Mouse (Mus musculus) midbrain, embryonic 13.5 days (tissue): Measurements from ENCODE around the gene Fam47e. TPM values are rescaled to one million over a fixed set of nuclear protein-coding genes. Genes with fewer than 3 reads are reported as not detected.
"Not testable (repeated sequence)": the region's sequence is repeated elsewhere in the genome, so short reads cannot be mapped to it uniquely, and the experiment has no call there.

Source experiments
- ATAC-seq: fragments of 200-750 bp; cut with Nextera tagmentation; 2 replicates; pipeline ENCODE4 v1.8.0; 2017; ENCODE audit warnings: mild to moderate bottlenecking, moderate TSS enrichment, moderate library complexity
- H3K27ac ChIP-seq: fragments of 300-500 bp; sonication (generic); 2 replicates; pipeline ENCODE4 v1.5.1; 2015; ENCODE audit warnings: inconsistent platforms, mild to moderate bottlenecking, moderate library complexity
- H3K27me3 ChIP-seq: fragments of 300-500 bp; sonication (generic); 2 replicates; pipeline ENCODE4 v1.6.1; 2015; ENCODE audit warnings: mild to moderate bottlenecking, inconsistent platforms
- H3K36me3 ChIP-seq: fragments of 300-500 bp; sonication (generic); 2 replicates; pipeline ENCODE4 v1.6.1; 2015; ENCODE audit warnings: mild to moderate bottlenecking, inconsistent platforms
- H3K4me1 ChIP-seq: fragments of 300-500 bp; sonication (generic); replicated peaks from 2 replicates; pipeline ENCODE4 v1.6.1; 2015; ENCODE audit warnings: inconsistent platforms
- H3K4me2 ChIP-seq: fragments of 300-500 bp; sonication (generic); replicated peaks from 2 replicates; pipeline ENCODE4 v1.6.1; 2015; ENCODE audit warnings: moderate library complexity, mild to moderate bottlenecking, inconsistent platforms
- H3K4me3 ChIP-seq: fragments of 300-500 bp; sonication (generic); replicated peaks from 2 replicates; pipeline ENCODE4 v1.5.1; 2015; ENCODE audit warnings: mild to moderate bottlenecking, inconsistent platforms
- H3K9ac ChIP-seq: fragments of 300-500 bp; sonication (generic); replicated peaks from 2 replicates; pipeline ENCODE4 v1.6.1; 2015; ENCODE audit warnings: mild to moderate bottlenecking, inconsistent platforms
- H3K9me3 ChIP-seq: fragments of 300-500 bp; sonication (generic); 2 replicates; pipeline ENCODE4 v1.6.1; 2016; ENCODE audit warnings: mild to moderate bottlenecking, inconsistent platforms
- WGBS: fragments of 180-500 bp; shearing (Covaris S2); methylation state at CpG from one replicate; pipeline ENCODE4 v1.1.7; 2015; 5-methylcytosine and 5-hydroxymethylcytosine counted together
- polyA plus RNA-seq: library from polyadenylated mRNA; unstranded; fragments of >200 nt; fragmentation: Nextera tagmentation; extraction: Ambion mirVana; gene quantifications from 2 replicates; pipeline ENCODE4 v1.2.1, GENCODE M21; 2015

Fam47e gene
- not detected in 2 replicates for polyA plus RNA-seq

DNA sequence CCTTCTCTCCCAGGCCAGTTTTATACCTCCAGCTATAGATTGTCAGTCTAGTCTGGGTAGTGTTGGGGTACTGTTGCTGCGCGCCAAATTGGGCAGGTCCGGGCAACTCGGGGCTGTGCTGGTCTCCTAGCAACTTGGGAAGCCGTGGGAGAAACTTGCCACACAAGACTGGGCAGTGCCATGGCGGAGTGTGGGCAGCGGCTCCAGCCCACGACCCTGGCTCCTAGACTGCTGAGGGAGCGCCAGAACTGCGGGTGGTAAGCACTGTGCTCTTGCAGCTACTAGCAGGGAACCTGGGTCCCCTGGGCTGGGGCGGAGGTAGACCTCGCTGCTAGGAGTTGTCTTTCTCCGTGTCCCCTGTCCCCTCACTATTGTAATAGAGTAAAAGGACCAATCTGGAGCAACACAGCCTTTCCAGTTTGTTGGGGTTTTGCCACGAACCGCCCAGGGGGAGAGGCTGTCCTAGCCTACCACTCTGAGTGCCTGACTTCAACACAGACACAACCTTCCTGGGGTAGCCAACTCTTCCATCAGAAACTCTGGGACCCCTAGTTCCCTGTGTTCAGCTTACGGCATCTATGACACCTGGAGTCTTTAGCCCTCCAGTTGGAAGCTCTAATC lies at the start of gene Fam47e:
Gene Fam47e (plus strand): TSS at position 179 of the 621 bp plus-strand sequence.
- no peak within 1 kb of the TSS for H3K27ac ChIP-seq
- no peak within 1 kb of the TSS for H3K4me2 ChIP-seq
- no peaks in the 10 kb centered on the region for H3K4me1 ChIP-seq
- H3K9me3 ChIP-seq, result no peaks in the 10 kb centered on the region
- ATAC-seq, result no peak
- H3K4me3 ChIP-seq, result no peak within 1 kb of the TSS
- H3K9ac ChIP-seq, result no peak within 1 kb of the TSS
- no peaks in the 10 kb centered on the region for H3K36me3 ChIP-seq
- WGBS, result 82% methylated on average over 16 of the region's 16 CpGs
- H3K27me3 ChIP-seq, result no peaks in the 10 kb centered on the region

DNA sequence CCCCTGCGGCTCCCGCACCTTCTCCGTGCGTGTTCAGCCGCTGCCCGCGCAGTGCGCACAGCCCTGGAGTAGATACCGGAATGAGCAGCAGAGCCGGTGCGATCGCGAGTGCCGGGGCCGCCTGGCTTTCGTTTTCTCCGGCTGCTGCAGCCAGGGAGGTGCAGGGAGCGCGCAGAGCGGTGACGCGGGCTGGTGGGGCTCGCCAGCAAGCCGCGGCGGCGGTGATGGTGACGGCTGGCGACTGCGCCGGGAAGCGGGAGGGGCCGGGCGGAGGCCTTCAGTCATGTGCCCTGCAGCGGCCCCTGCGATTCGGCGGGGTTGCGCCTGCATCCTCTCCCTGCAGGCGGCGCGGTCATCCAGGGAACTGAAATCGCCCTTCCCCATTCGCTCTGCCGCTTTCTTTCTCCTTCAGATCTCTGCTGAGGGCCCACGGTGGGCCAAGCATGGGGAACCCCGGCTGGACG lies 49.4 kb upstream of the Fam47e start:
- H3K4me2 ChIP-seq, result peak overlapping the region; percentile 68
- peak overlapping the region; percentile 97 for H3K27ac ChIP-seq
- H3K36me3 ChIP-seq, result no peaks in the 10 kb centered on the region
- no peaks in the 10 kb centered on the region for H3K9me3 ChIP-seq
- peak overlapping the region; percentile 64 for H3K4me3 ChIP-seq
- H3K9ac ChIP-seq, result peak overlapping the region; percentile 90
- ATAC-seq, result peak; percentile 97
- 1% methylated on average over 48 of the region's 48 CpGs for WGBS
- peaks cover 27% of the 10 kb centered on the region for H3K4me1 ChIP-seq
- no peaks in the 10 kb centered on the region for H3K27me3 ChIP-seq

DNA sequence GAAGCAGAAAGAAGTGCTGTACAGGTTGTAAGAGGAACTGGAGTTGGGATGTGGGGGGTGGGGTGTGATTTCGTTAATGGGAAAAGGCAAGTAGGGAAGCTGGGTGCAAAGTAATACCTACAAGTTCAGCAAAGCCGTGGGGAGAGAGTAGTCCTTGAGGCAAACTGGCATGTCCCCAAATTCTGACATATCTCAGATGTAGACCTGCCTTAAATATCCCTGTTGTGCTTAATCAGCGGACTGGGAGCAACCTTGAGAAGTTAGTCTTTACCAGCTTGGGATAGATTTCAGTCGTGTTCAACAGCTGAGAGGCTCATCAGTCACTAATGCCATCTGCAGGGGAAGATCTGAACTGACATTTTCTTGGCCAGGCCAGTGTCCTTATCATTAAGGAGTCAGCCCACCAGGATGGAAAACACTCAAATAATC lies 48.6 kb upstream of the Fam47e start:
- H3K4me3 ChIP-seq, result peak overlapping the region; percentile 64
- H3K27ac ChIP-seq, result peak overlapping the region; percentile 97
- WGBS, result 39% methylated on average over 4 of the region's 4 CpGs

DNA sequence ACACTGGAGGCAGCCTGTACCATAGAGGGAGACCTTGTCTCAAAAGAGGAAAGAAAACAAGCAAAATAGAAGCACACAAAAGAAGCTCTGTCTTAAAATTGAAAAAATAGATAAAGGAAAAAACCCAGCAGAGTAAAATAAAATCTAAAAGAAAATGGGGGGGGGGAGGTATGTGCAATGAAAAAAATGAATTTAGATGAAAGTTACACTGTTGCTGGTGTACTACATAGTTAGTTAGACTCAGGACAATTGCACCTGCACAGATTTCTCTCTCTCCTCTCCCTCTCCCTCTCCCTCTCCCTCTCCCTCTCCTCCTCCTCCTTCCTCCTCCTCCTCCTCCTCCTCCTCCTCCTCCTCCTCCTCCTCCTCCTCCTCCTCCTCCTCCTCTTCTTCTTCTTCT lies 48.1 kb upstream of the Fam47e start, which contains the start of gene Scarb2:
Gene Scarb2 (minus strand): TSS at position 101 of the 400 bp plus-strand sequence.
- Histone ChIP-seq H3K4me2 (peak within 1 kb of the TSS; percentile 68), H3K27ac (peak within 1 kb of the TSS; percentile 97), H3K9me3 (no peaks in the 10 kb centered on the region), H3K27me3 (no peaks in the 10 kb centered on the region), H3K4me3 (peak within 1 kb of the TSS; percentile 64), H3K36me3 (no peaks in the 10 kb centered on the region), H3K4me1 (peaks cover 27% of the 10 kb centered on the region), H3K9ac (peak within 1 kb of the TSS; percentile 90)
- ATAC-seq, result no peak

More for the DNA sequence above, 48.6 kb upstream of the Fam47e start:
- H3K4me2 ChIP-seq, result peak overlapping the region; percentile 68
- no peaks in the 10 kb centered on the region for H3K36me3 ChIP-seq
- peak overlapping the region; percentile 90 for H3K9ac ChIP-seq
- H3K9me3 ChIP-seq, result no peaks in the 10 kb centered on the region
- peaks cover 27% of the 10 kb centered on the region for H3K4me1 ChIP-seq
- H3K27me3 ChIP-seq, result no peaks in the 10 kb centered on the region
- ATAC-seq, result no peak

DNA sequence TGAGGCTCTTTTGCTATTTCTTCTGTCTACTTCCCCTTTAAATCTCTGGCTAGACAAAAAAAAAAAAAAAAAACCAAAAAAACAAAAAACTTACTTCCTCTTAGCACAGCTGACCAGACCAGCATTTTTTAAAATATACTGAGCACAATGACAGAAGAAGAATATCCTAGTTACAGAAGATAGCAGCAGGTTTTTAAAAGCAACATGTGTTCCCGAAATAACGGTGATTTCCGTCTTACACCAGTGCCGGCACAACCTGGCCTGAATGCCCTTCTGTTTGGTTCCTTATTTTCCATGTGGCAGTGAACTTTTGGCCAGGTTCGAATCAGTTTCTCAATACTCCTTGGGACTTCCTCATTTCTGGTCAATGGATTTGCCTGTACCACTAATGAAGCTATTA lies 46.0 kb upstream of the Fam47e start:
- Histone ChIP-seq H3K36me3 (no peaks in the 10 kb centered on the region), H3K4me2 (no peak overlapping the region), H3K27ac (no peak overlapping the region), H3K4me3 (no peak overlapping the region), H3K9ac (no peak overlapping the region), H3K9me3 (no peaks in the 10 kb centered on the region), H3K27me3 (no peaks in the 10 kb centered on the region), H3K4me1 (peaks cover 15% of the 10 kb centered on the region)
- no peak for ATAC-seq
- WGBS, result 95% methylated on average over 5 of the region's 5 CpGs

DNA sequence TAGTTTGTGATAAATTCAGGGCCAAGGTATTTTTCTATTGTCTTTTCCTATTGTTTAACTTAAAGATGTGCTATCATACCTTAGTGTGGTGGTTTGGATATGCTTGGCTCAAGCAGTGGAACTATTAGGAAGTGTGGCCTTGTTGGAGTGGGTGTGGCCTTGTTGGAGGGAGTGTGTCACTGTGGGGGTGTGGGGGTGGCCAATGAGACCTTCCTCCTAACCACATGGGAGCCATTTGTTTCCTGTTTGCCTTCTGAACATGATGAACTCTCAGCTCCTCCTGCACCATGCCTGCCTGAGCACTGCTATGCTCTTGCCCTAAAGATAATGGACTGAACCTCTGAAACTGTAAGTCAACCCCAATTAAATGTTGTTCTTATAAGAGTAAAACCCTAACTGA lies 43.6 kb upstream of the Fam47e start:
- H3K27me3 ChIP-seq, result no peaks in the 10 kb centered on the region
- ATAC-seq, result no peak

DNA sequence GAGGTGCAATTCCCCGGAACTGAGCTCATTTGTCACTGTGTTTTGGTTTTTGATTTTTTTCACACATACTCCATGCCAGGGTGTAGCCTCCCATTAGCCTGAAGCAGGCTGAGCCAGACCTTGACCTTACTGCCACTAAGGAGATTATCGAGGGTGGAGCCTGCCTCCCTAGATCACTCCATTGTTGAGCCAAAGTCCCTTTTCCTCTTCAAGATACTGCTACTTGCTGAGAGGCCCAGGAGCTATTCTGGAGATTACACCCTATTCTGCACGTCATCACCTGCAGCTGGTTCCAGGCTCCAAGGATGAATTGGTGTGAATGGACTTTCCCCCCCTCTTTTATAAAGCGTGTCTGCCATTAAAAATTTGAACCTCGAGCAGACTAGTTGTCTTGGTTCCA lies 42.8 kb upstream of the Fam47e start:
- H3K9ac ChIP-seq, result no peak overlapping the region
- 82% methylated on average over 5 of the region's 5 CpGs for WGBS
- no peaks in the 10 kb centered on the region for H3K36me3 ChIP-seq
- H3K27me3 ChIP-seq, result no peaks in the 10 kb centered on the region
- H3K9me3 ChIP-seq, result no peaks in the 10 kb centered on the region
- H3K4me3 ChIP-seq, result no peak overlapping the region
- no peak overlapping the region for H3K27ac ChIP-seq
- no peak for ATAC-seq
- no peak overlapping the region for H3K4me2 ChIP-seq
- no peaks in the 10 kb centered on the region for H3K4me1 ChIP-seq

More for the DNA sequence above, 43.6 kb upstream of the Fam47e start:
- H3K9ac ChIP-seq, result no peak overlapping the region
- H3K4me1 ChIP-seq, result peaks cover 4% of the 10 kb centered on the region
- no peak overlapping the region for H3K4me3 ChIP-seq
- no peak overlapping the region for H3K27ac ChIP-seq
- H3K9me3 ChIP-seq, result no peaks in the 10 kb centered on the region
- H3K36me3 ChIP-seq, result no peaks in the 10 kb centered on the region
- no peak overlapping the region for H3K4me2 ChIP-seq

DNA sequence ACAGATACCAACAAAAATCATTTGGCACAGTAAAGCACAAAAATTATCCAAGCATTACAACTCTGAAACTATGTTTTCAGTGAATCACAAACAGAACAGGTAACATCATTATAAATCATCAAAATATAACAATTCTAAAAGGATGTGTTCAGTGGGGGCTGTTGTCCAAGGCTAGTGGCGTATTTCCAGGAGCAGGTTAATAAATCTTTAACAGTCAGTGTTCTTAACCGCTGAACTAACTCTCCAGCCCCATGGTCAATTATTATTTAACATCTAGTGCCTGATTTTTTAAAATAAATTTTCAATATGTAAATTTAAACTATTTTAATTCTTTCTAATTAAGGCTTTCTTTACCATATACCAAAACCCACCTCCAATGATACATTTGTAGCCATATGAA lies 33.7 kb upstream of the Fam47e start:
- not testable (repeated sequence) for H3K4me1 ChIP-seq, H3K27me3 ChIP-seq, H3K9ac ChIP-seq, H3K36me3 ChIP-seq, H3K4me3 ChIP-seq, H3K4me2 ChIP-seq, ATAC-seq, H3K9me3 ChIP-seq, H3K27ac ChIP-seq
- 85% methylated on average over 2 of the region's 2 CpGs for WGBS

DNA sequence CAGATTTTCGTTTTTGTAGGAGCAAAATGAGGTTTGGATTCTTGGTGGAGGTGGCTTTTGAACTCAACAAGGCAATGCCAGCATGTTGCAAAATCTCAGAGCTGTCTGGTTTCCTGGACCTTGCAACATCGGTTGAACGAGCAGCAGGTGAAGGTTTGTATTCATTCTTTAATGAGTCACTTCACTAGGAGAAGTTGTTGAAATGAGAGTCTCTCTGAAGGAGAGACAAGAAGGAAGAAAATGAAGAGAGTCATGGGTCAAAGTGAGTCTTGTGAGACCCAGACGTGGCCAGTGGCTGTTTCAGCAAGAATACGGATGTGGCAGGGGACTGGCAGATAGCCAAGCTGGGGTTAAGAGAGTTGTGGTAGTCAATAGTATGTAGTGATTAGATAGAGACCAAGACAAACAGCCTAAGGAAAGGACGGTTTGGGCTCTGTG lies 30.0 kb upstream of the Fam47e start:
- WGBS, result 83% methylated on average over 6 of the region's 6 CpGs
- no peak for ATAC-seq
- Histone ChIP-seq H3K27me3 (no peaks in the 10 kb centered on the region), H3K36me3 (no peaks in the 10 kb centered on the region), H3K9me3 (no peaks in the 10 kb centered on the region), H3K4me3 (no peak overlapping the region), H3K4me2 (no peak overlapping the region), H3K27ac (no peak overlapping the region), H3K9ac (no peak overlapping the region), H3K4me1 (no peaks in the 10 kb centered on the region)

DNA sequence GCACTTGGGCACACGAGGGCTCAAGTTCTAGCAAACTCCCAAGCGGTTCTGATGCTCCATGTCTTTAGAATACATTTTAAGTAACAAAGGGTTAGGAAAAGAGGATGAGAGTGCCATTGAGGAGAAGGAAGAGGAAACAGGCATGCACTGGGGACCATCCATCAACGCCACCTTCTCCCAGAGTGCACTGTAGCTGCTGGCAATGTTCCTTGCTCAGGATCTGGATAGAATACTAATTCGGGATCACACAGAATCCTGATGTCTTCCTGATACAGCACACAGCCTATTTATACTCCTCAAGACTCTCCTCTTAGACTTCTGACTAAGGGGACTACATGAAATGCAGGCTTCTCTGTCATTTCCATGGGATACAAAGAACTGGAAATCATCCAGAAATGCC lies 15.2 kb upstream of the Fam47e start:
- no peak overlapping the region for H3K9ac ChIP-seq
- no peaks in the 10 kb centered on the region for H3K4me1 ChIP-seq
- H3K27me3 ChIP-seq, result no peaks in the 10 kb centered on the region
- H3K36me3 ChIP-seq, result no peaks in the 10 kb centered on the region
- no peak for ATAC-seq
- no peaks in the 10 kb centered on the region for H3K9me3 ChIP-seq
- H3K4me3 ChIP-seq, result no peak overlapping the region
- 77% methylated on average over 4 of the region's 4 CpGs for WGBS
- H3K27ac ChIP-seq, result no peak overlapping the region
- H3K4me2 ChIP-seq, result no peak overlapping the region

DNA sequence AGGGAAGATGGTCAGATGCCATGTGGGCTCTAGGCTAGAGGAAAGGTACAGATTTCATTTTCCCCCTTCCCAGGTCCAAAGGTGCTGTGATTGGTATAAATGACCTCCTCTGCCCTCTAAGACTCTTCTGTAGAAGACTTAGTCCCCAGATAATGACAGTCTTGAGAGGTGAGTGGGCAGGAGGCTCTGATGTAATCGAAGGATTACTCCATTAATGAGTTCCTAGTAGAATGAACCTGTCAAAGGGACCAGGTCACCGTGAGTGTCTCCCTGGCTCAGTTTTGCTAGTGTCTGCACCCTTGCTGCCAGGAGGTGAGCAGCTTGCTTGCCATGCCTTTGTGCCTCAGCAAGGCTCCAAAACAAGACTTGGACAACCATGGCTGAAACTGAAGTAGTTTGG lies 2.3 kb upstream of the Fam47e start:
- no peak overlapping the region for H3K27ac ChIP-seq
- H3K9ac ChIP-seq, result no peak overlapping the region
- H3K36me3 ChIP-seq, result no peaks in the 10 kb centered on the region
- no peak overlapping the region for H3K4me2 ChIP-seq
- 90% methylated on average over 2 of the region's 2 CpGs for WGBS
- no peaks in the 10 kb centered on the region for H3K9me3 ChIP-seq
- no peaks in the 10 kb centered on the region for H3K27me3 ChIP-seq
- H3K4me3 ChIP-seq, result no peak overlapping the region
- H3K4me1 ChIP-seq, result no peaks in the 10 kb centered on the region
- ATAC-seq, result no peak

DNA sequence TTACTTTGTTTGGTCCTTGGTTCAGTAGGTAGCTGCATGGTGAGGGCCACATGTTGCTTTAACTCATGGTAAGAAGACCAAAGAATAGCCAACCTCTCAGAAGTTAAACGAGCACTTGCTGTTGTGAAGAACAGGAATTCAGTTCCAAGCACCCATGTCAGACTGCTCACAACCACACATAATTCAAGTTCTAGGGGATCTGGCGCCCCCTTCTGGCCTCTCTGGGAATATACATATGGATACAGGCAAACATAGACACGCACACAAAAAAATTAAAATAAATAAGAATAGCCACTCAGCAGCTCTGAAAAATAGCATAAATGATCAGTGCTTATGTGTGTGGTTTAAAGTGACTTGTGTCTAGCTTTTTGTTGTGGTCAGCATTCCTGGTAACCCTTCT lies 930 bp upstream of the Fam47e start:
- 68% methylated on average over 3 of the region's 3 CpGs for WGBS
- Histone ChIP-seq H3K27ac (no peak overlapping the region), H3K9me3 (no peaks in the 10 kb centered on the region), H3K36me3 (no peaks in the 10 kb centered on the region), H3K27me3 (no peaks in the 10 kb centered on the region), H3K4me3 (no peak overlapping the region), H3K9ac (no peak overlapping the region), H3K4me2 (no peak overlapping the region), H3K4me1 (no peaks in the 10 kb centered on the region)
- no peak for ATAC-seq

DNA sequence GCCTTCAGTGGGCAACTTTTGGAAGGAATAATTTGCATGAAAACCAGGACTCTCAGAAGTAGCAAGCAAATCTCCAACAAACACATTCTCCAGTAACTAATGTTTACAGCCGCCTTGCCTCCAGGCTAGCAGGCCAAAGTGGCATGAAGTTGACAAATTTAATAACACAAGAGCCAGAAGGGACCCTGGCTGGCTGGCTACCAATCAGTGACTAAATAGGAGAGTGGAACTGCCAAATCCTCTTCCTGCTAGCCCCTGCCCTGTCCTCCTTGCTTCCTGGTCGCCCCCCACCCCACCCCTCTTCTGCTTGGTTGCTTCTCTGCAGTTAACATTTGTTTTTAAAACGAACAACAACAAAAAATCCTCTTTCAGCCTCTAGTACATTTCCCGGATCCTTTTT lies 426 bp upstream of the Fam47e start:
- H3K27me3 ChIP-seq, result no peaks in the 10 kb centered on the region
- ATAC-seq, result no peak
- no peak overlapping the region for H3K4me3 ChIP-seq
- 81% methylated on average over 4 of the region's 4 CpGs for WGBS
- no peaks in the 10 kb centered on the region for H3K36me3 ChIP-seq
- H3K9ac ChIP-seq, result no peak overlapping the region
- no peak overlapping the region for H3K27ac ChIP-seq
- no peaks in the 10 kb centered on the region for H3K9me3 ChIP-seq
- H3K4me1 ChIP-seq, result no peaks in the 10 kb centered on the region
- H3K4me2 ChIP-seq, result no peak overlapping the region
